Mouse (Mus musculus) stomach, embryonic 15.5 days (tissue): ENCODE measurements around the gene Gm20696. TPM values are rescaled to one million over a fixed set of nuclear protein-coding genes. Genes with fewer than 3 reads are reported as not detected.

ENCODE experiments used
- ATAC-seq: fragments of 200-750 bp; cut with Nextera tagmentation; 2 replicates; pipeline ENCODE4 v1.8.0; 2017; ENCODE audit warnings: low read depth, moderate number of reproducible peaks, moderate TSS enrichment; ENCODE audit not compliant: insufficient read depth, low FRiP score
- H3K27ac ChIP-seq: fragments of 300-500 bp; sonication (generic); 2 replicates; pipeline ENCODE4 v1.5.1; 2015; ENCODE audit warnings: mild to moderate bottlenecking, inconsistent platforms
- H3K27me3 ChIP-seq: fragments of 300-500 bp; sonication (generic); replicated peaks from 2 replicates; pipeline ENCODE4 v1.6.1; 2015; ENCODE audit warnings: inconsistent platforms
- H3K36me3 ChIP-seq: fragments of 300-500 bp; sonication (generic); 2 replicates; pipeline ENCODE4 v1.6.1; 2015; ENCODE audit warnings: inconsistent platforms
- H3K4me1 ChIP-seq: fragments of 300-500 bp; sonication (generic); 2 replicates; pipeline ENCODE4 v1.6.1; 2015; ENCODE audit warnings: inconsistent platforms
- H3K4me2 ChIP-seq: fragments of 300-500 bp; sonication (generic); 2 replicates; pipeline ENCODE4 v1.6.1; 2015; ENCODE audit warnings: mild to moderate bottlenecking, inconsistent platforms
- H3K4me3 ChIP-seq: fragments of 300-500 bp; sonication (generic); replicated peaks from 2 replicates; pipeline ENCODE4 v1.5.1; 2015; ENCODE audit warnings: inconsistent platforms
- H3K9ac ChIP-seq: fragments of 300-500 bp; sonication (generic); 2 replicates; pipeline ENCODE4 v1.6.1; 2015; ENCODE audit warnings: inconsistent platforms
- H3K9me3 ChIP-seq: fragments of 300-500 bp; sonication (generic); 2 replicates; pipeline ENCODE4 v1.6.1; 2016; ENCODE audit warnings: inconsistent platforms
- WGBS: fragments of 180-500 bp; shearing (Covaris S2); methylation state at CpG from one replicate; pipeline ENCODE4 v1.1.7; 2015; 5-methylcytosine and 5-hydroxymethylcytosine counted together
- polyA plus RNA-seq: library from polyadenylated mRNA; unstranded; fragments of >200 nt; fragmentation: Nextera tagmentation; extraction: Ambion mirVana; gene quantifications from 2 replicates; pipeline ENCODE4 v1.2.1, GENCODE M21; 2015

Gene Gm20696
- polyA plus RNA-seq, 1 experiment from 2014 or later = 4.6 TPM

- WGBS = 82% methylated on average over 5 of the region's 5 CpGs
- H3K27me3 ChIP-seq = no peaks in the 10 kb centered on the region
- H3K4me3 ChIP-seq = no peak overlapping the region
- ATAC-seq = no peak
- no peaks in the 10 kb centered on the region for H3K9me3 ChIP-seq
- no peak overlapping the region for H3K4me2 ChIP-seq
- no peak overlapping the region for H3K27ac ChIP-seq
- H3K9ac ChIP-seq = no peak overlapping the region
- H3K4me1 ChIP-seq = no peaks in the 10 kb centered on the region; the same call in 1 of the 2 replicates
- H3K36me3 ChIP-seq = no peaks in the 10 kb centered on the region
Measured at GRCm38 (mm10) chr6:99325461-99325860, 341.1 kb downstream of the Gm20696 start.

GRCm38 (mm10) chr6:99322132-99322904 lies 344.3 kb downstream of the Gm20696 start:
- H3K36me3 ChIP-seq = no peaks in the 10 kb centered on the region
- H3K27ac ChIP-seq = no peak overlapping the region
- no peak overlapping the region for H3K4me3 ChIP-seq
- no peaks in the 10 kb centered on the region for H3K9me3 ChIP-seq
- no peak overlapping the region for H3K9ac ChIP-seq
- no peak for ATAC-seq
- H3K4me1 ChIP-seq = peaks cover 3% of the 10 kb centered on the region; the same call in 1 of the 2 replicates
- WGBS = 77% methylated on average over 8 of the region's 8 CpGs
- no peaks in the 10 kb centered on the region for H3K27me3 ChIP-seq
- H3K4me2 ChIP-seq = no peak overlapping the region

DNA sequence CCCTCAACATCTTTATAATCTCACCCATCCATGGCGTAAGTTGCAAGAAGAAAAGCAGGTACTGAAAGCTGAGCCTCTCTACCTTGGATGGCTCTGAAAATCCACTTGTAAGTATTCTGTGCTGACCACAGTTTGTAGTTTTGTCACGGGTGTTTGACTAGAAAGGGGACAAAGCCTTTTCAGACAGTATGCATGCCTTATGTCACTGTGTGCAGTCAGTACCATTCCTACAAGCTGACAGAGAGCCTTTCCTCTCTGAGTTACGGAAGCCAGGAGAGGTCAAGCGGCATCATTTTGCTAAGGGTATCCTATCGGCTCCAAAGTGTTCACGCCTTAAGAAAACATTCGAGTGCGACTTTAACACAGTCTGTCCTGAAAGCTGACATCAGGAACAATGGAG lies 346.2 kb downstream of the Gm20696 start:
- 59% methylated on average over 8 of the region's 8 CpGs for WGBS
- Histone ChIP-seq H3K27me3 (no peaks in the 10 kb centered on the region), H3K4me2 (no peak overlapping the region), H3K9me3 (no peaks in the 10 kb centered on the region), H3K27ac (no peak overlapping the region), H3K4me3 (no peak overlapping the region), H3K9ac (no peak overlapping the region), H3K4me1 (0 out of 2 replicates have a peak, but pooled peaks cover 4% of the 10 kb centered on the region), H3K36me3 (no peaks in the 10 kb centered on the region)
- no peak for ATAC-seq

GRCm38 (mm10) chr6:99319415-99320405 lies 346.9 kb downstream of the Gm20696 start:
- Histone ChIP-seq H3K27me3 (no peaks in the 10 kb centered on the region), H3K9me3 (no peaks in the 10 kb centered on the region), H3K4me3 (no peak overlapping the region), H3K4me2 (no peak overlapping the region), H3K4me1 (0 out of 2 replicates have a peak, but pooled peaks cover 4% of the 10 kb centered on the region), H3K27ac (no peak overlapping the region), H3K9ac (no peak overlapping the region), H3K36me3 (no peaks in the 10 kb centered on the region)
- WGBS = 73% methylated on average over 19 of the region's 19 CpGs
- ATAC-seq = no peak

- no peak overlapping the region for H3K4me2 ChIP-seq
- H3K27me3 ChIP-seq = no peaks in the 10 kb centered on the region
- no peaks in the 10 kb centered on the region for H3K36me3 ChIP-seq
- 57% methylated on average over 3 of the region's 3 CpGs for WGBS
- no peak overlapping the region for H3K4me3 ChIP-seq
- H3K27ac ChIP-seq = no peak overlapping the region
- no peak for ATAC-seq
- H3K9me3 ChIP-seq = no peaks in the 10 kb centered on the region
- H3K4me1 ChIP-seq = 0 out of 2 replicates have a peak, but pooled peaks cover 4% of the 10 kb centered on the region
- H3K9ac ChIP-seq = no peak overlapping the region
Measured at GRCm38 (mm10) chr6:99314746-99315145, 351.9 kb downstream of the Gm20696 start.

GRCm38 (mm10) chr6:99310529-99310928 lies 356.1 kb downstream of the Gm20696 start:
- ATAC-seq = no peak
- Histone ChIP-seq H3K4me2 (no peak overlapping the region), H3K36me3 (no peaks in the 10 kb centered on the region), H3K27me3 (no peaks in the 10 kb centered on the region), H3K9me3 (no peaks in the 10 kb centered on the region), H3K4me3 (no peak overlapping the region), H3K27ac (no peak overlapping the region), H3K9ac (no peak overlapping the region), H3K4me1 (no peaks in the 10 kb centered on the region)
- WGBS = 83% methylated on average over 12 of the region's 12 CpGs

GRCm38 (mm10) chr6:99310171-99310500 lies 356.5 kb downstream of the Gm20696 start:
- 79% methylated on average over 3 of the region's 3 CpGs for WGBS
- no peaks in the 10 kb centered on the region for H3K36me3 ChIP-seq
- H3K4me1 ChIP-seq = no peaks in the 10 kb centered on the region
- no peaks in the 10 kb centered on the region for H3K27me3 ChIP-seq
- no peak overlapping the region for H3K4me2 ChIP-seq
- H3K9me3 ChIP-seq = no peaks in the 10 kb centered on the region
- H3K27ac ChIP-seq = no peak overlapping the region
- H3K9ac ChIP-seq = no peak overlapping the region
- no peak overlapping the region for H3K4me3 ChIP-seq
- ATAC-seq = no peak

DNA sequence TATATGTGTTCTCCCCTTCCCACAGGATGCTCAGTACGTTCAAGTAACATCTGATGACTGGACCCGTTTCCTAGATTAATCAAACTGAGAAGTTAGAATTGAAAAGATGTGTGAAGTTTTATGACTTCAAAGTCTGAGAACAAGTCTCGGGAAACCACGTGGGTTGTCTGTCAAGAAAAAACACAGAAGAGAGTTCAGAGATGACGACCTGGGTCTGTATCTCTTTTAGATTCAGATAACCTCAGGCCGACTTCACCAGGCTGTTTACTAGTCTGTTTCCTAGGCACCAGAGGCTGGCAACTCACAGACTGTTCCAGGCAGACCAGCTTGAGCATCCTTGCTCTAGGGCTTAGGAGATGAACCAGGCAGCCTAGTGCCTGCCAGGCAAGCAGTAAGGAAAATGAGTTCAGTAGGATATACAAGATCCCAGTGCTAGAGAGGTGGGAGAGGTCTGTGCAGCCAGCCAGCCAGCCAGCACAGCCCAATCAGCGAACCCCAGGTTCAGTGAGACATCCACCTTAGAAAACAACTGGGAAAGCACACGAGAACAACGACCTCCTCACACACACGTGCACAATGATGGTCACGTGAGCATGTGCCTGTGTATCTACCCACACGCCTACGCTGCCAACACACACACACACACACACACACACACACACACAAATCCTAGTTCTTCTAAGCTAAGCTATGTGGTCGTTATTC lies 357.0 kb downstream of the Gm20696 start:
- WGBS = 69% methylated on average over 14 of the region's 14 CpGs
- Histone ChIP-seq H3K4me3 (no peak overlapping the region), H3K27me3 (no peaks in the 10 kb centered on the region), H3K4me2 (no peak overlapping the region), H3K36me3 (no peaks in the 10 kb centered on the region), H3K4me1 (no peaks in the 10 kb centered on the region), H3K9me3 (no peaks in the 10 kb centered on the region), H3K9ac (no peak overlapping the region), H3K27ac (no peak overlapping the region)
- ATAC-seq = no peak

DNA sequence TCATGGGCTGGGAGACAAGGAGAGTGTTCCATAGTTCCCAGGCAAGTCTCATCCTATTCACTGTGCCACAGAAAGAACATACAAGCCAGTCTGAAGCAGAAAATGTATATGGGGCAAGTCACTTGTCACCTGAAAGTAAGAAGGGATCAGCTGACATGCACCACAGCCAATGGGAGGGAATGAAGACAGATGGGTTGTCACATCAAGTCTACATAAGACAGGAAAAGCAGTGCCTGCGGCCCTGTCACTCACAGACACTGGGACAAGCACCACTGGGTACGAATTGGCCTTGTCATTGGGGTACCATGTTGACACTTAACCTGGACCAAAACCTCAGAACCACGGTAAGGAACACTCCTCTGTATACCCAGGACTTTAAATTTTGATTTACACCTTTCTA lies 360.8 kb downstream of the Gm20696 start:
- H3K9me3 ChIP-seq = no peaks in the 10 kb centered on the region
- 84% methylated on average over 3 of the region's 3 CpGs for WGBS
- no peak overlapping the region for H3K4me3 ChIP-seq
- H3K36me3 ChIP-seq = no peaks in the 10 kb centered on the region
- no peak overlapping the region for H3K4me2 ChIP-seq
- no peaks in the 10 kb centered on the region for H3K27me3 ChIP-seq
- H3K27ac ChIP-seq = no peak overlapping the region
- no peaks in the 10 kb centered on the region for H3K4me1 ChIP-seq
- no peak for ATAC-seq
- H3K9ac ChIP-seq = no peak overlapping the region

- H3K27ac ChIP-seq = no peak overlapping the region
- no peaks in the 10 kb centered on the region for H3K27me3 ChIP-seq
- 89% methylated on average over 3 of the region's 3 CpGs for WGBS
- H3K9ac ChIP-seq = no peak overlapping the region
- H3K4me1 ChIP-seq = no peaks in the 10 kb centered on the region
- H3K9me3 ChIP-seq = no peaks in the 10 kb centered on the region
- no peaks in the 10 kb centered on the region for H3K36me3 ChIP-seq
- no peak overlapping the region for H3K4me2 ChIP-seq
- ATAC-seq = no peak
- no peak overlapping the region for H3K4me3 ChIP-seq
Measured at GRCm38 (mm10) chr6:99305236-99305635, 361.4 kb downstream of the Gm20696 start.

- no peak for ATAC-seq
- H3K9me3 ChIP-seq = no peaks in the 10 kb centered on the region
- WGBS = 72% methylated on average over 6 of the region's 6 CpGs
- H3K27ac ChIP-seq = no peak overlapping the region
- H3K4me1 ChIP-seq = no peaks in the 10 kb centered on the region
- H3K9ac ChIP-seq = no peak overlapping the region
- no peaks in the 10 kb centered on the region for H3K27me3 ChIP-seq
- H3K4me3 ChIP-seq = no peak overlapping the region
- no peaks in the 10 kb centered on the region for H3K36me3 ChIP-seq
- no peak overlapping the region for H3K4me2 ChIP-seq
Measured at GRCm38 (mm10) chr6:99302662-99303435, 363.7 kb downstream of the Gm20696 start.
